Mouse (Mus musculus) adrenal gland, postnatal 14 days (tissue): ENCODE data around the gene Cdc42ep3. TPM values are rescaled to one million over a fixed set of nuclear protein-coding genes. Genes with fewer than 3 reads are reported as not detected.

Experiments used
- DNase-seq: peaks from one replicate; pipeline ENCODE4 v3.0.0; 2021; ENCODE audit warnings: mixed read lengths
- total RNA-seq: library from RNA; stranded (reverse); gene quantifications from 2 replicates; pipeline ENCODE4 v1.2.3, GENCODE M21; 2021

Cdc42ep3 gene
- total RNA-seq, 1 experiment from 2014 or later = 17.2 TPM

DNA sequence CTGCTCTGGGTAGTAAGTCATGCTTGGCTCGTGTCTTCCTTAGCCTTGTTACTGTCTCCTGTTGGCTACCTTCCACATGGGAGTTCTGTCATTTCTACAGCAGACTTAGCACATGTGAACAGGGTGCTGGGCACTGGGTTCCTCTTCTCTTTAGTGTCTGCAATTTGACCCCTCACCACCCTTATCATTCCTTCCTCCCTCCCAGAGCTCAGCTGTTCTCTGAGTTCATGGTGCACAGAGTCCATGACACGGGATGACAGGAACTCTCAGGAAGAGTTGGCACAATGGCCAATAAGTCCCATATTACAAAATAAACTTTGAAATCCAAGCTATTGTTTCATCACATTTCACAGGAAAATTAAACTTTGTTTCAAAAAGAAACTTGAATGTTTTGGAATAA is 64.2 kb downstream of the Cdc42ep3 start:
- DNase-seq = no peak

DNA sequence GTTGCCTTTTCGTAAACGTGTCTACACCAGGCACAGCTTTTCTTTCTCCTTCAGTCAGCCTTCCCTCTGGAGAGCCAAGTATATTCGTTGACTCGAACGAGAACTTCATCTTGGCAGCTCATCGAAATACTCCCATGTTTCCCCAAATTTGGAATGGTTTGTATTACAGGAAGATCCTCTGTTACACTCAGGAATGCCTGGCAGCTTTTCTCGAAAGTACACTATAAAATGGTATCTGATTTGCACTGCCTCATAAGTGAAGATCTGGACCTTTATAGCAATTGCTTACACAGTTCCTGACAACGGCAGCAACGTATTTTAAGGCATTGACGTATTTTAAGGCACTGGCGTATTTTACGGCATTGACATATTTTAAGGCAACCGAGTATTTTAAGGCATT is 67.6 kb downstream of the Cdc42ep3 start:
- DNase-seq = no peak

DNA sequence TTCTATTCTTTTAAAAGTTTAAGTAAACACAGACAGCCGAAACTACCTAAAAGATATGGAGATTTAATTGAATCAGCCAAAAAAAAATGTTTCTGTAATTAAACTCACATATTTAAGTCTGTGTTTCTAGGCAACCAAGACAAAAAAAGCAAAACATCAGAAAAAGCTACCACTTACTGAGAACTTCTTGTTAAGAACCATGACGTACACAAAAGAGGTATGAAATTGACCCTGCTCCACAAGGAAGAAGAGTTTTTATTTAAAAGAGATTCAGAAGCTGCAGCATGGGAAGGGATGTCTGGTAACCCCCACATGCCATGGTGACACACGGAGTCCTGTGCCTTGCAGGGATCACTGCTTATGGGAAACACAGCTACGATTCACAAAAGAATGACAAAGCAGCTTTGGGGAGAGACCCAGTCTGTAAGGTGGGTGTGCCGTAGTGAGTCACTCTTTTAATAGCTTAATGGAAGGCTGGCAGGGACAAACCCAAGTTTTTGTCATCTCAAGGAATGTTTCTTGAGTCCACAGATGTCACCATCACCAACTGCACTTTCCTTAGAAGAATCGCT is 69.8 kb downstream of the Cdc42ep3 start:
- no peak for DNase-seq
